Mouse (Mus musculus) fat pad, adult 2 months (tissue): ENCODE data around the gene Glod5.
"Not testable (repeated sequence)": the region's sequence is repeated elsewhere in the genome, so short reads cannot be mapped to it uniquely, and the experiment has no call there.

Experiments used
- DNase-seq: peaks from one replicate; pipeline ENCODE4 v3.0.0-alpha.2; 2011; ENCODE audit warnings: low read depth, low spot score; ENCODE audit errors: extremely low read depth

Gene Glod5

GRCm38 (mm10) chrX:8018286-8018685 is at the start of gene Glod5:
TSS of gene Glod5 (minus strand) at chrX:8018492.
- DNase-seq: no peak

GRCm38 (mm10) chrX:8051044-8051781 is 32.9 kb upstream of the Glod5 start:
- not testable (repeated sequence) for DNase-seq

GRCm38 (mm10) chrX:8033009-8033408 is 14.7 kb upstream of the Glod5 start:
- DNase-seq: no peak

DNA sequence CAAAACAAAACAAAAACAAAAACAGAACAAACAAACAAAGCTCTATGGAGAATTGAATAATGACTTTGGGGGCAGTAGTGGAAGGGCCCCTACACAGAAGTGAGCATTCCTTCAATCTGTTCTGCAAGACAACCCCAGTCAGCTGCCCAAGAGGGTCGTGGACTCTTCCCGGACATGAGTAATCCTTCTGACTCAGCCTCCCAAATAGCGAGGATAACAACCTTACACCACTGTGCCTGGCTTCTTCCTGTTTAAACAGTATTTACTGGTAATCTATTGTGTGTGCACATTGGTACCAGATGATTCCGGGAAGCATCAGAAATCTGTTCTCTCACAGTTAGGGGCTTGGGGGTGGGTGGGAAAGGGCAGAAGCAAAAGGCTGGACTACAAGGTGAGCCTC is 8.5 kb upstream of the Glod5 start:
- no peak for DNase-seq

GRCm38 (mm10) chrX:8024795-8025194 is 6.5 kb upstream of the Glod5 start:
- DNase-seq: no peak

DNA sequence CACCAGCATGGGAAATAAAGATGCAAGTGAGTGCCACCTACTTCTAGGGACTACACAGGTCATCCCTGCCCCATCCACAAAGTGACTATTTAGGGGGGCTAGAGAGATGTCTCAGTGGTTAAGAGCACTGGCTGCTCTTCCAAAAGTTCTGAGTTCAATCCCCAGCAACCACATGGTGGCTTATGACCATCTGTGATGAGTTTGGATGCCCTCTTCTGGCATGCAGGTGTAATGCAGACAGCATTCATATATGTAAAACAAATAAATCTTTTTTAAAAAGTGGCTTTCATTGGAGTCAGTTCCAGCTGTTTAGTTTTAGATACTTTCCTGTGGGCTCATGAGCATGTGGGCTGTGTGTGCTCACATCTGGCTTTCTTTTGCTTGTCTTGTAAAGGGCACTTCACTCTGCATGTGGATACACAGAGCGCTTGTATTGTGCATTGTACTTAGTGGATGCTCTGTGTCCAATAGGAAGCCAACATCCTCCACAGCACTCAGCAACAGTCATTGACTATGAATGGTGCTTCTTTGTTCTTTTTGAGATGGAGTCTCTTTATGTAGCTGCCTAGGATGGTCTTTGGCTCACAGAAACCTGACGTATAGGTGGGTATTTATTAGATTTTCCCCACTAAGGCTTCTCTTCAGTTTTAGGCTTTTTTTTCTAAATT is 2.0 kb upstream of the Glod5 start:
- no peak for DNase-seq

- DNase-seq: no peak
These were observed 1.1 kb downstream of the Glod5 start for GRCm38 (mm10) chrX:8017142-8017541.

- not testable (repeated sequence) for DNase-seq
These were observed 2.6 kb downstream of the Glod5 start for GRCm38 (mm10) chrX:8015675-8016074.

GRCm38 (mm10) chrX:8013569-8014314 is 4.5 kb downstream of the Glod5 start:
- no peak for DNase-seq

DNA sequence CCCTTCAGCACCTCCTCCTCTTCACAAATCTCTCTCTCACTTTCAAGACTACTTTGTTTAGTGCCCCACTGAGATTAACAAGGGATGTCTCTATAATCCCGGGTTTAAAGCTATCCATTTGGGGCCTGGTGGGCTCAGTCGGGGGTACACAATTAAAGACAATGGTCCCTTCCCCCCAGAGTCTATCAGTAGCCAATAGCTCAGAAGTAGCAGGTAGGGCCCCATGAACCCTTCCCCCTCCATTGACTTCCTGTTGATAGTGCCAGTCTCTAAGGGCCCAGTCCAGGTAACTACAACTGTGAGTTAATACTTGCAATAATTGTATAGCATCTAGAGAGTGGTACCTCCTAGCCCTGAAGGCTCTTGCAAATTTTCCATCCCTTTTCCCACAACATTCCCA is 5.1 kb downstream of the Glod5 start:
- DNase-seq: no peak

DNA sequence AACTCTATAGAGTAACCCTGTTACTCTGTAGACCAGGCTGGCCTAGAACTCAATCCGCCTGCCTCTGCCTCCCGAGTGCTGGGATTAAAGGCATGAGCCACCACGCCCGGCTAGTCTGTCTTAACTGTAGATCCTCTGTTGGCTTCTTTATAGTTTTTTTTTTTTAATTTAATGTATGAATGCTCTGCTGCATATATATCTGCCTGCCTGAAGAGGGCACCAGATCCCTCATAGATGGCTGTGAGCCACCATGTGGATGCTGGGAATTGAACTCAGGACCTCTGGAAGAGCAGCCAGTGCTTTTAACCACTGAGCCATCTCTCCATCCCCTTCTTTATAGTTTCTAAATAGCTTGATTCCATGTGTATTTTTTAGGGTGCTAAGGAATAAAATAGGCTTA is 8.9 kb downstream of the Glod5 start:
- not testable (repeated sequence) for DNase-seq

DNA sequence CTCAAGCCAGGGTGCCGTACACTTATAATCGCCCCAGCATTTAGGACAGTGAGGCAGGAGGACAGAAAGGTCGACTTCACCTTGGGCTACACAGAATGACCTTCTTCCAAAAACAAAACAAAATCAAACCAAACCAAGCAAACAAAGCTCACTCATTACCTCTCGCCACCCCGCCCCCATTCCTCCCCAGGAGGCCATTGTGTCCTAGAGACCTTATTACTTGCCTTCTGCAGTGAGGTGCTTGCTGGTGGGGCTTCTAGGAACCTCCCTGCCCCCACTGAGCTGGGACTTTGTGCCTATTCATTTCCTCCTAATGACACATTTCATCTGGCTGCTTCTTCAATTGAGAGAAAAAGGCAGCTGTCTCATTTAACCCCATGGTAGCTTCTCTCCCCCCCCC is 9.7 kb downstream of the Glod5 start:
- no peak for DNase-seq

DNA sequence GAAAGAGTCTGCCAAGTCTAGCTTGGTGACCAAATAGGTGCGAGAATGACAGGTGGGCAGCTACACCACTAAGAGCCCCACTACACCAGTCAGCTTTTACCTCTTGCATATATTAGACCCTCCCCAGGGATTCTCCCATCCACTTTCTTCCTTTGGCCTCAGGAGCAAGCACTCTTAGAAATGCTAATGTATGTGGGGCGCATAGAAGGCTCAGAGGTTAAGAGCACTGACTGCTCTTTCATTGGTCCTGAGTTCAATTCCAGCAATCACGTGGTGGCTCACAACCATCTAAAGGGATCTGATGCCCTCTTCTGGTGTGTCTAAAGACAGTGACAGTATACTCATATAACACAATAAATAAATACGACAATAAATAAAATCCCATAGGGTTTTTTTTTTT is 15.3 kb downstream of the Glod5 start:
- no peak for DNase-seq

GRCm38 (mm10) chrX:8002001-8002400 is 16.3 kb downstream of the Glod5 start:
- no peak for DNase-seq

- no peak for DNase-seq
These were observed 17.6 kb downstream of the Glod5 start for GRCm38 (mm10) chrX:8000546-8001192.

GRCm38 (mm10) chrX:7993068-7993735 is 25.1 kb downstream of the Glod5 start:
- DNase-seq: no peak

DNA sequence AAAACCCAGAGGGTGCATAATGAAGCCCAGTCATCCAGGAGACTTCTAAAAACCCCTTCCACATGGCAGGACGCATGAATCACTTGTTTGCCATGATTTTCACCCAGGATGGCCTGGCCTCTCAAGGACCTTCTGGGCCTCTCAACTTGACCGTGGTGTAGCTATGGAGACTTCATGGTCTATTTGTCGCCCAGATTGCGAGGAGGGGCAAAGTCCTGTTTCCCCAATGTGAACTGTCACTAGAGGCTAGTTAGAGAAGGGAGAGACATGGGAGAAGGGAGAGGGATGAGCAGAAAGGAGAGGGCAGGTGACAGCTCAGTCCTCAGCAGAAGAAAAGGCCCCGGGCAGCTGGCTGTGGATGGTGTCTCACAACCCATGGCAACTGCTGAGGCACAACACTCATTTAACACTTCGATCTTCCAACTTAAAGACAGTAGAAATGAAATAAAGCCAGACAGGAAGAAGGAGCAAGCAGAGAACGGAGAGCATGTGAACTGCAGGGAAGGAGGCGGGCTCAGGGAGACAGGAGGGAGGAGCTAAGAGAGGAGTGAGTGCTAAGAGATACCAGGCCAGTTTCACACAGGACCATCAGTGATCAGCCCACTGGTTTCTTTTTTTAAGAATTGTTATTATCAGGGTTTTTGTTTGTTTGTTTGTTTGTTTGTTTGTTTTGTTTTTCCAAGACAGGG is 25.8 kb downstream of the Glod5 start:
- DNase-seq: no peak

- no peak for DNase-seq
These were observed 36.9 kb downstream of the Glod5 start for GRCm38 (mm10) chrX:7981368-7981767.

GRCm38 (mm10) chrX:7977892-7978291 is 40.4 kb downstream of the Glod5 start, which contains the start of gene Gata1:
TSS of gene Gata1 (minus strand) at chrX:7978071.
- DNase-seq: no peak

DNA sequence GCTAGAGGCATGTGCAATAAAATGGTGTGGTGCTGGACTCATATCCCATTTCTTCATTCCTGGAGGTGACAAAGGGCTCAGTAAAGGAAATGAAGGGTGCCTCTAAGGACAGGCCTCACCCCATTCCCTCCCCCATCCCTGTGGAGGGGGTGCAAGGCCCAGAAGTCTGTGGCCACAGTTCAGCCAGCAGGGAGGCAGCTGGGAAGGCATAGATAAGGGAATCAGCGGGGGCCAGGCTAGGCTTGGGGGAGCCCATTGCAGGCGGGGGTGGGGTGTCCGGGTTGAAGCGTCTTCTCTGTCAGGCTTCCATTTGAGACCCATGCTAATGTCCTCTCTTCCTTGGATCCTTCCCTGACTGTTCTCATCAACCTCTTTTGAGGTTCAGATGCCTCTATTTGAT is 47.0 kb downstream of the Glod5 start:
- no peak for DNase-seq
